ENCODE assay signal across 9 mouse cellular contexts in the genomic region with DNA sequence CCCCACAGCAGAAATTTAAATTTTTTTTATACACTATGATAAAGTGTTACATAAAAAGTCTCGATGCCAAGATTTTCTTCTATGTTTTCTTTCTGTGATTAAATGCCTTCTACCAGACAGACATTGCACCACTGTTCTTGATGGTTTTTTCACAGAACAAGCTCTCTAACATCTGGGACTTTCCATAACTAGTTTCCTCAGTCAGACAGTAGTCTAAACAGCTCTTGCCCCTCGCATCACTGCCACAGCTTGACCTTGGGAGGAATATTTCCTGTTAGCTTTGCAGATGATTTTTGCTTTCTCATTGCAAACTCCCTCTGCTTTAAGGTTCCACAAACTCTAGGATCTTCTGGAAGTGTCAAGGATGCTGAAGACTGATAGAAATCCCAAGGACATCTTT. TPM values are rescaled to one million over a fixed set of nuclear protein-coding genes. Genes with fewer than 3 reads are reported as not detected.
A peak's percentile ranks its signal among the peaks of the same experiment; 100 is the strongest.
DNase-seq lines count a peak whose midpoint lies in the region; ATAC-seq lines count a peak whose summit lies in the region.
"Had no signal": no experiment of that assay in that cellular context is flagged by ENCODE, and none has a peak within 500 bp of the region (broad histone marks: within the 10 kb centered on the region; RNA-seq: fewer than 3 reads in every experiment).

No protein-coding gene starts in this region.

- peak overlapping the region; percentile 60 for H3K4me2 ChIP-seq in kidney, embryonic 16.5 days (replicated peaks; ENCODE audit: low read depth, low read length)
- H3K4me2 ChIP-seq in midbrain, embryonic 16.5 days (ENCODE audit: low read length), result peak overlapping the region; percentile 70

- no peak for DNase-seq in kidney, adult 11 months
- DNase-seq in embryonic facial prominence, embryonic 10.5 days (ENCODE audit: low spot score), result no peak
- no peak for DNase-seq in urinary bladder, postnatal 36 days (ENCODE audit: low spot score in 2 of 2)
- no peak for DNase-seq in spleen, adult 18-20 months
- DNase-seq in ovary, adult 18-20 months (ENCODE audit: low spot score), result no peak

- peaks cover 14% of the 10 kb centered on the region for H3K4me1 ChIP-seq in kidney, embryonic 16.5 days (ENCODE audit: insufficient read depth, low read length)
- H3K4me1 ChIP-seq in embryonic facial prominence, embryonic 10.5 days, result peaks cover 11% of the 10 kb centered on the region
- H3K4me1 ChIP-seq in midbrain, embryonic 16.5 days (ENCODE audit: control insufficient read depth, insufficient read depth, low read length), result peaks cover 18% of the 10 kb centered on the region

- no peaks in the 10 kb centered on the region for H3K27me3 ChIP-seq in kidney, embryonic 16.5 days (ENCODE audit: insufficient read depth, low read length)
- H3K27me3 ChIP-seq in embryonic facial prominence, embryonic 10.5 days (replicated peaks; ENCODE audit: low read depth, poor library complexity, severe bottlenecking), result no peaks in the 10 kb centered on the region
- H3K27me3 ChIP-seq in midbrain, embryonic 16.5 days (ENCODE audit: control insufficient read depth, insufficient read depth, low read depth, low read length), result no peaks in the 10 kb centered on the region

- 35% methylated on average over 2 of the region's 2 CpGs for WGBS in kidney, embryonic 16.5 days
- WGBS in embryonic facial prominence, embryonic 10.5 days, result 54% methylated on average over 2 of the region's 2 CpGs
- 50% methylated on average over 2 of the region's 2 CpGs for WGBS in midbrain, embryonic 16.5 days

- no peaks in the 10 kb centered on the region for H3K9me3 ChIP-seq in kidney, embryonic 16.5 days (ENCODE audit: low read length)
- H3K9me3 ChIP-seq in embryonic facial prominence, embryonic 10.5 days, result no peaks in the 10 kb centered on the region
- H3K9me3 ChIP-seq in midbrain, embryonic 16.5 days (replicated peaks; ENCODE audit: control insufficient read depth, low read length, poor library complexity, severe bottlenecking), result no peaks in the 10 kb centered on the region

- peak overlapping the region; percentile 98 for H3K27ac ChIP-seq in kidney, embryonic 16.5 days (ENCODE audit: low read length)
- H3K27ac ChIP-seq in embryonic facial prominence, embryonic 10.5 days (replicated peaks), result peak overlapping the region; percentile 99
- H3K27ac ChIP-seq in midbrain, embryonic 16.5 days (ENCODE audit: low read length), result peak overlapping the region; percentile 99

- peaks cover 13% of the 10 kb centered on the region for H3K36me3 ChIP-seq in kidney, embryonic 16.5 days (ENCODE audit: insufficient read depth, low read length)
- H3K36me3 ChIP-seq in embryonic facial prominence, embryonic 10.5 days (replicated peaks), result peaks cover 23% of the 10 kb centered on the region
- H3K36me3 ChIP-seq in midbrain, embryonic 16.5 days (ENCODE audit: control insufficient read depth, insufficient read depth, low read length), result peaks cover 6% of the 10 kb centered on the region; the same call in 1 of the 2 replicates

- peak overlapping the region; percentile 73 for H3K4me3 ChIP-seq in kidney, embryonic 16.5 days (ENCODE audit: low read length)
- H3K4me3 ChIP-seq in embryonic facial prominence, embryonic 10.5 days, result peak overlapping the region; percentile 79
- H3K4me3 ChIP-seq in midbrain, embryonic 16.5 days (ENCODE audit: low read depth, low read length), result peak overlapping the region; percentile 84

- peak overlapping the region; percentile 97 for H3K9ac ChIP-seq in kidney, embryonic 16.5 days (replicated peaks; ENCODE audit: low read length)
- H3K9ac ChIP-seq in midbrain, embryonic 16.5 days (ENCODE audit: low read depth, low read length), result peak overlapping the region; percentile 98

- ATAC-seq in kidney, embryonic 16.5 days (ENCODE audit: low FRiP score, low TSS enrichment), result peak; percentile 31; the same call in 1 of the 2 replicates
- ATAC-seq in inflammation-experienced regulatory T-cells, adult 6 months, result peak; percentile 16
- peak; percentile 20; the same call in 1 of the 2 replicates for ATAC-seq in midbrain, embryonic 16.5 days

RNA-seq across cellular contexts. Expression of a gene that starts 0.4 kb away (rescaled TPM):
- 40.0 and 41.5 TPM in 2 replicates for polyA plus RNA-seq in kidney, embryonic 16.5 days (2015; fragmentation: Nextera tagmentation; extraction: Ambion mirVana)
- 53.2 and 58.7 TPM in 2 replicates for polyA plus RNA-seq in embryonic facial prominence, embryonic 10.5 days (2016; fragmentation: Nextera tagmentation; extraction: Ambion mirVana)
- 1 to 10 TPM in 2 of 3 experiments, under 1 TPM in 1; 0.80 to 2.3 (median 1.3) TPM for polyA plus RNA-seq in inflammation-experienced regulatory T-cells, adult 6 months (2017; shearing (Covaris generic))
- 59.8 and 62.4 TPM in 2 replicates for polyA plus RNA-seq in midbrain, embryonic 16.5 days (2015; fragmentation: Nextera tagmentation; extraction: Ambion mirVana)

RNA-seq across cellular contexts. Expression of a gene that starts 26.9 kb away (rescaled TPM):
- polyA plus RNA-seq in kidney, embryonic 16.5 days (2015; fragmentation: Nextera tagmentation; extraction: Ambion mirVana), result 0.10 TPM in 1 of 2 replicates, not detected in the other
- polyA plus RNA-seq in embryonic facial prominence, embryonic 10.5 days (2016; fragmentation: Nextera tagmentation; extraction: Ambion mirVana), result not detected in 2 replicates
- under 1 TPM in 1 of 3 experiments, not detected in 2; 0.92 TPM for polyA plus RNA-seq in inflammation-experienced regulatory T-cells, adult 6 months (2017; shearing (Covaris generic))
- 0.11 TPM in 1 of 2 replicates, not detected in the other for polyA plus RNA-seq in midbrain, embryonic 16.5 days (2015; fragmentation: Nextera tagmentation; extraction: Ambion mirVana)
- polyA plus RNA-seq: brain, embryonic 14.5 days had no signal

RNA-seq across cellular contexts. Expression of a gene that starts 39.5 kb away (rescaled TPM):
- polyA plus RNA-seq in kidney, embryonic 16.5 days (2015; fragmentation: Nextera tagmentation; extraction: Ambion mirVana), result 0.75 and 1.5 TPM in 2 replicates
- polyA plus RNA-seq in embryonic facial prominence, embryonic 10.5 days (2016; fragmentation: Nextera tagmentation; extraction: Ambion mirVana), result 0.10 TPM in 1 of 2 replicates, not detected in the other
- polyA plus RNA-seq in inflammation-experienced regulatory T-cells, adult 6 months (2017; shearing (Covaris generic)), result not detected
- polyA plus RNA-seq in midbrain, embryonic 16.5 days (2015; fragmentation: Nextera tagmentation; extraction: Ambion mirVana), result 0.15 TPM in 1 of 2 replicates, not detected in the other

Comparison
In these comparisons a context has a peak if more than half of its experiments do, and no peak if none do; other contexts are left out.
1. RNA of a gene that starts 0.4 kb away (polyA plus RNA-seq): 59.8 to 62.4 TPM in midbrain, embryonic 16.5 days, 53.2 to 58.7 TPM in embryonic facial prominence, embryonic 10.5 days and 40.0 to 41.5 TPM in kidney, embryonic 16.5 days; 0.80 to 2.3 TPM in inflammation-experienced regulatory T-cells, adult 6 months; every median in the first group is over 10 times any median in the second.
2. Peak in every context shown above with its lines, with median percentiles within 50 percentile points of each other: ATAC-seq, H3K27ac ChIP-seq and H3K4me3 ChIP-seq.